Mouse (Mus musculus) midbrain, postnatal 0 days (tissue): Measurements from ENCODE around the gene Atp1a4. TPM values are rescaled to one million over a fixed set of nuclear protein-coding genes. Genes with fewer than 3 reads are reported as not detected.
"Not testable (repeated sequence)": the region's sequence is repeated elsewhere in the genome, so short reads cannot be mapped to it uniquely, and the experiment has no call there.

ENCODE experiments used
- ATAC-seq: fragments of 200-750 bp; cut with Nextera tagmentation; 2 replicates; pipeline ENCODE4 v1.8.0; 2017; ENCODE audit warnings: moderate number of reproducible peaks, mild to moderate bottlenecking, moderate TSS enrichment, moderate library complexity; ENCODE audit not compliant: low FRiP score
- DNase-seq: peaks from one replicate; pipeline ENCODE4 v3.0.0-alpha.2; 2015; ENCODE audit warnings: low spot score
- H3K27ac ChIP-seq: fragments of 300-500 bp; sonication (generic); 2 replicates; pipeline ENCODE4 v1.5.1; 2014; ENCODE audit warnings: low read depth, mild to moderate bottlenecking, low read length, mixed read lengths
- H3K27me3 ChIP-seq: fragments of 300-500 bp; sonication (generic); 2 replicates; pipeline ENCODE4 v1.6.1; 2014; ENCODE audit warnings: low read length, control low read depth, mixed read lengths; ENCODE audit not compliant: insufficient read depth
- H3K36me3 ChIP-seq: fragments of 300-500 bp; sonication (generic); 2 replicates; pipeline ENCODE4 v1.6.1; 2014; ENCODE audit warnings: low read length, control low read depth, mixed read lengths; ENCODE audit not compliant: insufficient read depth
- H3K4me1 ChIP-seq: fragments of 300-500 bp; sonication (generic); 2 replicates; pipeline ENCODE4 v1.6.1; 2014; ENCODE audit warnings: mild to moderate bottlenecking, control low read depth, antibody characterized with exemption, low read length, mixed read lengths; ENCODE audit not compliant: insufficient read depth
- H3K4me2 ChIP-seq: fragments of 300-500 bp; sonication (generic); 2 replicates; pipeline ENCODE4 v1.6.1; 2014; ENCODE audit warnings: low read depth, mild to moderate bottlenecking, low read length, mixed read lengths; ENCODE audit not compliant: poor library complexity, severe bottlenecking
- H3K4me3 ChIP-seq: fragments of 300-500 bp; sonication (generic); 2 replicates; pipeline ENCODE4 v1.5.1; 2014; ENCODE audit warnings: low read depth, mild to moderate bottlenecking, low read length, moderate library complexity
- H3K9ac ChIP-seq: fragments of 300-500 bp; sonication (generic); replicated peaks from 2 replicates; pipeline ENCODE4 v1.6.1; 2014; ENCODE audit warnings: mild to moderate bottlenecking, low read length, moderate library complexity, mixed read lengths; ENCODE audit not compliant: poor library complexity, severe bottlenecking
- H3K9me3 ChIP-seq: fragments of 300-500 bp; sonication (generic); 2 replicates; pipeline ENCODE4 v1.6.1; 2016; ENCODE audit warnings: low read length, control low read depth
- CTCF ChIP-seq: IDR thresholded peaks from 2 replicates; pipeline ENCODE4 v1.5.1; 2016; ENCODE audit warnings: antibody characterized with exemption, mild to moderate bottlenecking
- WGBS: fragments of 180-500 bp; shearing (Covaris S2); extraction: QIAGEN DNeasy Blood & Tissue Kit; methylation state at CpG from one replicate; pipeline ENCODE4 v1.1.7; 2014; 5-methylcytosine and 5-hydroxymethylcytosine counted together
- polyA plus RNA-seq: library from polyadenylated mRNA; unstranded; fragments of >200 nt; fragmentation: Nextera tagmentation; extraction: Ambion mirVana; gene quantifications from 2 replicates; pipeline ENCODE4 v1.2.1, GENCODE M21; 2015
- total RNA-seq: library from RNA; depleted of rRNA; stranded (reverse); fragments of >200 nt; gene quantifications from 2 replicates; pipeline ENCODE4 v1.2.3, GENCODE M21; 2014

Gene Atp1a4
- total and polyA plus RNA-seq, 2 experiments from 2014 or later: 0.05 TPM; not detected in 1

GRCm38 (mm10) chr1:172271765-172272164 is 13.6 kb upstream of the Atp1a4 start:
- no peak overlapping the region for H3K4me3 ChIP-seq
- no peaks in the 10 kb centered on the region for H3K9me3 ChIP-seq
- no peaks in the 10 kb centered on the region for H3K27me3 ChIP-seq
- peak; percentile 1; the same call in 1 of the 2 replicates for TF ChIP-seq CTCF
- H3K36me3 ChIP-seq: no peaks in the 10 kb centered on the region
- 32% methylated on average over 10 of the region's 10 CpGs for WGBS
- H3K9ac ChIP-seq: no peak overlapping the region
- peaks cover 3% of the 10 kb centered on the region; the same call in 1 of the 2 replicates for H3K4me1 ChIP-seq
- 0 out of 2 replicates have a peak overlapping the region, but pooled peaks have one; percentile 7 for H3K27ac ChIP-seq
- peak; percentile 64 for DNase-seq
- H3K4me2 ChIP-seq: no peak overlapping the region
- peak; percentile 86 for ATAC-seq

GRCm38 (mm10) chr1:172271208-172271607 is 13.0 kb upstream of the Atp1a4 start:
- 55% methylated on average over 3 of the region's 3 CpGs for WGBS
- no peaks in the 10 kb centered on the region for H3K9me3 ChIP-seq
- no peak overlapping the region for H3K9ac ChIP-seq
- H3K27ac ChIP-seq: no peak overlapping the region
- ATAC-seq (0 out of 2 replicates have a peak, but pooled peaks have one; percentile 36), DNase-seq (no peak)
- no peaks in the 10 kb centered on the region for H3K36me3 ChIP-seq
- H3K4me3 ChIP-seq: no peak overlapping the region
- H3K4me1 ChIP-seq: peaks cover 3% of the 10 kb centered on the region; the same call in 1 of the 2 replicates
- TF ChIP-seq CTCF: no peak
- H3K4me2 ChIP-seq: no peak overlapping the region
- no peaks in the 10 kb centered on the region for H3K27me3 ChIP-seq

- Histone ChIP-seq H3K36me3 (no peaks in the 10 kb centered on the region), H3K27me3 (no peaks in the 10 kb centered on the region), H3K27ac (peak within 1 kb of the TSS; percentile 43; the same call in 1 of the 2 replicates), H3K4me2 (no peak within 1 kb of the TSS), H3K4me1 (no peaks in the 10 kb centered on the region), H3K9me3 (no peaks in the 10 kb centered on the region), H3K4me3 (no peak within 1 kb of the TSS), H3K9ac (no peak within 1 kb of the TSS)
- DNase-seq (no peak), ATAC-seq (no peak)
- 14% methylated on average over 8 of the region's 8 CpGs for WGBS
- TF ChIP-seq CTCF: no peak
Observed at GRCm38 (mm10) chr1:172261477-172262078, 3.4 kb upstream of the Atp1a4 start, which contains the start of gene Igsf8. Gene Igsf8, plus strand, starts transcription at chr1:172261641.

- peak; percentile 51 for DNase-seq
- WGBS: 39% methylated on average over 2 of the region's 2 CpGs
Observed at GRCm38 (mm10) chr1:172247679-172248078, 10.5 kb downstream of the Atp1a4 start.

GRCm38 (mm10) chr1:172247216-172247615 is 11.0 kb downstream of the Atp1a4 start:
- Histone ChIP-seq H3K4me3 (no peak overlapping the region), H3K9ac (no peak overlapping the region), H3K9me3 (no peaks in the 10 kb centered on the region), H3K4me1 (no peaks in the 10 kb centered on the region), H3K27ac (no peak overlapping the region), H3K27me3 (no peaks in the 10 kb centered on the region), H3K36me3 (no peaks in the 10 kb centered on the region), H3K4me2 (no peak overlapping the region)
- DNase-seq: no peak
- ATAC-seq: peak; percentile 32; the same call in 1 of the 2 replicates
- no peak for TF ChIP-seq CTCF
- WGBS: 63% methylated on average over 4 of the region's 4 CpGs

More at GRCm38 (mm10) chr1:172247679-172248078, 10.5 kb downstream of the Atp1a4 start:
- H3K27me3 ChIP-seq: no peaks in the 10 kb centered on the region
- TF ChIP-seq CTCF: peak; percentile 64
- no peak overlapping the region for H3K4me2 ChIP-seq
- no peaks in the 10 kb centered on the region for H3K36me3 ChIP-seq
- H3K4me1 ChIP-seq: no peaks in the 10 kb centered on the region
- H3K9me3 ChIP-seq: no peaks in the 10 kb centered on the region
- no peak overlapping the region for H3K9ac ChIP-seq
- ATAC-seq: peak; percentile 44; the same call in 1 of the 2 replicates
- H3K4me3 ChIP-seq: no peak overlapping the region
- no peak overlapping the region for H3K27ac ChIP-seq

GRCm38 (mm10) chr1:172244645-172245044 is 13.6 kb downstream of the Atp1a4 start:
- not testable (repeated sequence) for H3K4me2 ChIP-seq
- 51% methylated on average over 23 of the region's 23 CpGs for WGBS

More at GRCm38 (mm10) chr1:172244645-172245044, 13.6 kb downstream of the Atp1a4 start:
- not testable (repeated sequence) for H3K27me3 ChIP-seq, H3K27ac ChIP-seq, ATAC-seq, H3K9ac ChIP-seq, H3K9me3 ChIP-seq, H3K4me3 ChIP-seq, DNase-seq, H3K4me1 ChIP-seq, H3K36me3 ChIP-seq
